Mouse (Mus musculus) thymus, adult 2 months (tissue): ENCODE data around the gene Lingo4.

Experiments
- CTCF ChIP-seq: fragments of 200-500 bp; IDR thresholded peaks from 2 replicates; pipeline ENCODE4 v1.5.1; 2012; ENCODE audit warnings: mild to moderate bottlenecking, control low read depth, low read length, moderate library complexity, borderline replicate concordance; ENCODE audit not compliant: control insufficient read depth, poor library complexity, insufficient read depth; ENCODE audit errors: extremely low read depth
- POLR2A ChIP-seq: fragments of 200-500 bp; IDR thresholded peaks from 2 replicates; pipeline ENCODE4 v1.6.1; 2012; ENCODE audit warnings: mild to moderate bottlenecking, low read length, control low read depth, moderate library complexity; ENCODE audit not compliant: control insufficient read depth, poor library complexity, insufficient read depth; ENCODE audit errors: extremely low read depth

DNA sequence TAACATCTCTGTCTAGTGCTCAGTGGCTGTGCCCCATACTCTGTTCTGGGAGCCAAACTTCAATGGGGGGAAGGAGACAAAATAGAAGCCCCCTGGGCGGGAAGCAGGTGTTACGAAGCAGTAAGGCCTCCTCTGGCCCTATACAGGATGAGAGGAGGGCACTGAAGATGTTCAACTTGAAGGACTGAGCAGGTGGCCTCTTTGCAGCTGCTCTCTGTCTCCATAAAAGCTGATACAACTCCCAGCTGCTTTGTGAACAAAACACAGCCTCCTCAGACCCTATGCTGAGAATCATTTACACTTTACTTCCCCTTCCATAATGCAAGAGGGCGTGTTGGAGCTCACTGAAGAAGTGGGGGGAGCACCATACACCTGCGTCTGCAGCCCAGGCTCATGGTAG is 11.6 kb upstream of the Lingo4 start:
- TF ChIP-seq POLR2A (no peak), CTCF (no peak)
